Mouse (Mus musculus): ENCODE measurements around the gene Dll3. TPM values are rescaled to one million over a fixed set of nuclear protein-coding genes. Genes with fewer than 3 reads are reported as not detected.

The Dll3 gene
- polyA plus RNA-seq, 1 experiment = not detected

- H3K27me3 ChIP-seq (ENCODE audit: control insufficient read depth, insufficient read depth, low read length) = peaks cover 7% of the 10 kb centered on the region
- DNase-seq (ENCODE audit: low read depth in 1 of 2, low spot score in 2 of 2) = no peak
- 72% methylated on average over 3 of the region's 3 CpGs for WGBS
- no peaks in the 10 kb centered on the region for H3K36me3 ChIP-seq (ENCODE audit: control insufficient read depth, insufficient read depth, low read length)
- no peak overlapping the region for H3K4me3 ChIP-seq (ENCODE audit: extremely low read depth, insufficient read depth, insufficient read length)
- peaks cover 7% of the 10 kb centered on the region; the same call in 1 of the 2 replicates for H3K4me1 ChIP-seq (ENCODE audit: control insufficient read depth, insufficient read depth, insufficient read length)
- no peak overlapping the region for H3K27ac ChIP-seq (ENCODE audit: insufficient read depth, low read length)
- TF ChIP-seq CTCF (IDR thresholded peaks at IDR 0.05; ENCODE audit: extremely low read depth, insufficient read depth, insufficient read length, insufficient replicate concordance) = no peak
- TF ChIP-seq POLR2A (IDR thresholded peaks at IDR 0.05; ENCODE audit: low read depth, low read length) = no peak
Measured at GRCm38 (mm10) chr7:28271761-28272160, 30.3 kb downstream of the Dll3 start.

GRCm38 (mm10) chr7:28269355-28269754 lies 32.7 kb downstream of the Dll3 start:
- no peak for TF ChIP-seq POLR2A (IDR thresholded peaks at IDR 0.05; ENCODE audit: low read depth, low read length)
- no peak for TF ChIP-seq CTCF (IDR thresholded peaks at IDR 0.05; ENCODE audit: extremely low read depth, insufficient read depth, insufficient read length, insufficient replicate concordance)
- Histone ChIP-seq H3K36me3 (ENCODE audit: control insufficient read depth, insufficient read depth, low read length) (no peaks in the 10 kb centered on the region), H3K4me3 (ENCODE audit: extremely low read depth, insufficient read depth, insufficient read length) (no peak overlapping the region), H3K4me1 (ENCODE audit: control insufficient read depth, insufficient read depth, insufficient read length) (peaks cover 7% of the 10 kb centered on the region; the same call in 1 of the 2 replicates), H3K27ac (ENCODE audit: insufficient read depth, low read length) (no peak overlapping the region), H3K27me3 (ENCODE audit: control insufficient read depth, insufficient read depth, low read length) (peaks cover 7% of the 10 kb centered on the region)
- 91% methylated on average over 12 of the region's 12 CpGs for WGBS
- DNase-seq (ENCODE audit: low read depth in 1 of 2, low spot score in 2 of 2) = no peak

GRCm38 (mm10) chr7:28268576-28268975 lies 33.5 kb downstream of the Dll3 start:
- Histone ChIP-seq H3K4me1 (ENCODE audit: control insufficient read depth, insufficient read depth, insufficient read length) (peaks cover 7% of the 10 kb centered on the region; the same call in 1 of the 2 replicates), H3K27ac (ENCODE audit: insufficient read depth, low read length) (no peak overlapping the region), H3K4me3 (ENCODE audit: extremely low read depth, insufficient read depth, insufficient read length) (peak overlapping the region; percentile 65; the same call in 1 of the 2 replicates), H3K36me3 (ENCODE audit: control insufficient read depth, insufficient read depth, low read length) (no peaks in the 10 kb centered on the region), H3K27me3 (ENCODE audit: control insufficient read depth, insufficient read depth, low read length) (peaks cover 7% of the 10 kb centered on the region)
- 42% methylated on average over 16 of the region's 16 CpGs for WGBS
- no peak for DNase-seq (ENCODE audit: low read depth in 1 of 2, low spot score in 2 of 2)
- TF ChIP-seq CTCF (IDR thresholded peaks at IDR 0.05; ENCODE audit: extremely low read depth, insufficient read depth, insufficient read length, insufficient replicate concordance) (no peak), POLR2A (IDR thresholded peaks at IDR 0.05; ENCODE audit: low read depth, low read length) (no peak)

- peaks cover 7% of the 10 kb centered on the region for H3K27me3 ChIP-seq (ENCODE audit: control insufficient read depth, insufficient read depth, low read length)
- H3K4me3 ChIP-seq (ENCODE audit: extremely low read depth, insufficient read depth, insufficient read length) = peak overlapping the region; percentile 65; the same call in 1 of the 2 replicates
- no peak overlapping the region for H3K27ac ChIP-seq (ENCODE audit: insufficient read depth, low read length)
- H3K36me3 ChIP-seq (ENCODE audit: control insufficient read depth, insufficient read depth, low read length) = no peaks in the 10 kb centered on the region
- WGBS = 2% methylated on average over 49 of the region's 62 CpGs
- H3K4me1 ChIP-seq (ENCODE audit: control insufficient read depth, insufficient read depth, insufficient read length) = peaks cover 7% of the 10 kb centered on the region; the same call in 1 of the 2 replicates
- DNase-seq (ENCODE audit: low read depth in 1 of 2, low spot score in 2 of 2) = peak in 1 of 2 experiments; percentile 16
- no peak for TF ChIP-seq POLR2A (IDR thresholded peaks at IDR 0.05; ENCODE audit: low read depth, low read length)
- no peak for TF ChIP-seq CTCF (IDR thresholded peaks at IDR 0.05; ENCODE audit: extremely low read depth, insufficient read depth, insufficient read length, insufficient replicate concordance)
Measured at GRCm38 (mm10) chr7:28268042-28268531, 34.0 kb downstream of the Dll3 start.

GRCm38 (mm10) chr7:28267129-28268041 lies 34.7 kb downstream of the Dll3 start, which contains the start of gene Eid2:
TSS of gene Eid2 (plus strand) at chr7:28267881.
- Histone ChIP-seq H3K4me3 (ENCODE audit: extremely low read depth, insufficient read depth, insufficient read length) (peak within 1 kb of the TSS; percentile 65; the same call in 1 of the 2 replicates), H3K36me3 (ENCODE audit: control insufficient read depth, insufficient read depth, low read length) (no peaks in the 10 kb centered on the region), H3K27me3 (ENCODE audit: control insufficient read depth, insufficient read depth, low read length) (peaks cover 7% of the 10 kb centered on the region), H3K4me1 (ENCODE audit: control insufficient read depth, insufficient read depth, insufficient read length) (peaks cover 7% of the 10 kb centered on the region; the same call in 1 of the 2 replicates), H3K27ac (ENCODE audit: insufficient read depth, low read length) (no peak within 1 kb of the TSS; the same call in 1 of the 2 replicates)
- DNase-seq (ENCODE audit: low read depth in 1 of 2, low spot score in 2 of 2) = peak in 1 of 2 experiments; percentile 39
- TF ChIP-seq POLR2A (IDR thresholded peaks at IDR 0.05; ENCODE audit: low read depth, low read length) (no peak), CTCF (IDR thresholded peaks at IDR 0.05; ENCODE audit: extremely low read depth, insufficient read depth, insufficient read length, insufficient replicate concordance) (no peak)
- 8% methylated on average over 57 of the region's 57 CpGs for WGBS

GRCm38 (mm10) chr7:28265391-28265790 lies 36.6 kb downstream of the Dll3 start:
- peaks cover 7% of the 10 kb centered on the region; the same call in 1 of the 2 replicates for H3K4me1 ChIP-seq (ENCODE audit: control insufficient read depth, insufficient read depth, insufficient read length)
- no peak overlapping the region for H3K27ac ChIP-seq (ENCODE audit: insufficient read depth, low read length)
- TF ChIP-seq CTCF (IDR thresholded peaks at IDR 0.05; ENCODE audit: extremely low read depth, insufficient read depth, insufficient read length, insufficient replicate concordance) = no peak
- TF ChIP-seq POLR2A (IDR thresholded peaks at IDR 0.05; ENCODE audit: low read depth, low read length) = no peak
- no peaks in the 10 kb centered on the region for H3K36me3 ChIP-seq (ENCODE audit: control insufficient read depth, insufficient read depth, low read length)
- H3K27me3 ChIP-seq (ENCODE audit: control insufficient read depth, insufficient read depth, low read length) = peaks cover 7% of the 10 kb centered on the region
- 89% methylated on average over 13 of the region's 13 CpGs for WGBS
- DNase-seq (ENCODE audit: low read depth in 1 of 2, low spot score in 2 of 2) = no peak
- no peak overlapping the region for H3K4me3 ChIP-seq (ENCODE audit: extremely low read depth, insufficient read depth, insufficient read length)

Data from spleen, adult 2 months (tissue).